Mouse (Mus musculus): ENCODE data around the gene Selenok. TPM values are rescaled to one million over a fixed set of nuclear protein-coding genes. Genes with fewer than 3 reads are reported as not detected.

The Selenok gene
- polyA plus RNA-seq (2016; fragmentation: Nextera tagmentation; extraction: Ambion mirVana), result 315 and 388 TPM in 2 replicates

DNA sequence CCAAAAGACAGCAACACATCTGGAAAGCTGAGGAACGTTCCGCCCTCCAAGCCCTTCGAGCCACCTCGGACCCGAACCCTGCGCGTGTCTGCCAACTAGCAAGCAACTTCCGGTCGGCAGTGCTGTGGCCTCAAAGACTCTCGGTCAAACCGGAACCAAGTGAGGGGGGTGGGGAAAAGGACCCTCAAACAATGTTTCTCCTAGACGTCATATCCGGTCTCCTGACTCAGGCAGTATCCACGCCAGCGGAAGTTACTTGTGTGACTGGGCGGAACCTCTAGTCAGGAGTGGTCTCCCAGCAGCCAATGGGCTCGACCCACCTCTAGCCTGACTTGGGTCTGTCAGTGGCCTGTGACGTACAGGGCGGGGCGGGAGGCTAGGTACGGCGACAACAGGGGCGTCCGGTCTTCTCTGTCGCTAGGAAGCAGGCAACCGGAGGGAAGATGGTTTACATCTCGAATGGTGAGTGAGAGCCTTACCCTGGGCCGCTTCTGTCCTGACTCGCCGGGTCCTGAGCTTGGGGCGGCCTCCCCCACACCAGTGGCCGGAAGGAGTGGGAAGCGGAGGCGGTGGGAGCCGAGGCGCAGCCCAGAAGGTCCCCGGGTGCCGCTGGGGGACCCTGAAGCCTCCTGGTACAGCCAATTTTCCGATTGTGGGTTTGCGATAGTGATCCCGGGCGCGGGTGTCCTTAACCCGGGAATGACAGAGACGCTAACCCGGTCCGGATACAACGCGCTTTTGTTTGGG lies at the start of gene Selenok:
TSS of gene Selenok (plus strand) at position 234 of the 747 bp plus-strand sequence.
- H3K27ac ChIP-seq, result peak within 1 kb of the TSS; percentile 94
- H3K27me3 ChIP-seq (ENCODE audit: insufficient read depth, poor library complexity, severe bottlenecking), result no peaks in the 10 kb centered on the region
- peak; percentile 97 for DNase-seq (ENCODE audit: low spot score)
- H3K9me3 ChIP-seq, result no peaks in the 10 kb centered on the region
- peak within 1 kb of the TSS; percentile 94 for H3K4me3 ChIP-seq
- peaks cover 22% of the 10 kb centered on the region for H3K4me1 ChIP-seq (replicated peaks)
- peaks cover 33% of the 10 kb centered on the region for H3K36me3 ChIP-seq
- WGBS, result under 1% methylated on average over 49 of the region's 49 CpGs

DNA sequence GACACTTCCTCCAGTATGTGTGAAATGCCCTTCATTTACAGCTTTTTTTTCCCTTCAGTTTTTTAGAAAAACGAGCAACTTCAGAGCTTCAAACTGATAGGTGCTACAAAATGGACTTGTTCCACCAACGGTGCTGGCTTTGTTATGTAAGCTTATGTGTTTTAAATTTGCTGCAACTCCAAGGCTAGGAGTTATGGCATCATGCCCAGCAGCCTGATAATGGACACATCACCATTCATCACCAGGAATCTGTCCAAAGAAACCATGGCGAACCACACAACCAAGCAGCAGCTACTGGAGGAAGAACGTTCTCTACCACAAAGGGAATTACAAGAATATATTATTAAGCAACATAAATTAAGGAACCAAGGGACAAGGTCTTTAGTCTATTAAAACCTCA lies 39.1 kb upstream of the Selenok start:
- no peak for DNase-seq (ENCODE audit: low spot score)
- H3K36me3 ChIP-seq, result no peaks in the 10 kb centered on the region
- H3K4me1 ChIP-seq (replicated peaks), result no peaks in the 10 kb centered on the region
- no peaks in the 10 kb centered on the region for H3K27me3 ChIP-seq (ENCODE audit: insufficient read depth, poor library complexity, severe bottlenecking)
- 78% methylated on average over 4 of the region's 4 CpGs for WGBS
- no peak overlapping the region for H3K27ac ChIP-seq
- no peaks in the 10 kb centered on the region for H3K9me3 ChIP-seq
- H3K4me3 ChIP-seq, result no peak overlapping the region

DNA sequence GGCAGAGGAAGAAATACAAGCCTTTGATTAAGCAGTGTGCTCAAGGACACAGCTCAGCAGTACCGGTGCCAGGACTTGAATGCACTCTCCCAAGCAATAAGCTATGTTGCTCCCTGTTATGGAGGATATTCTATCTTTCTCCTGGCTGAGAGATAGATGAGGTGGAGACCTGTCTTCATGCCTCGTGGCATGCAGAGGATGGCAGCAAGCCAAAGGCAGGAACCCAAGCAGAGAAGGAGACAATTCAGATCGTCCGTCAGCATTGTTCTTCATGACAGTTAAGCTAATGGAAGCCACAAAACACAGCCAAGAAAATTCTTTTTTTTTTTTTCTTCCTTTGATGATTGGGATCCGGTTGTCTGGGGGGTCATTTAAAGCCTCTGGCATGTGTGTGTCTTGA lies 32.6 kb upstream of the Selenok start:
- Histone ChIP-seq H3K27ac (no peak overlapping the region), H3K4me1 (replicated peaks) (peaks cover 9% of the 10 kb centered on the region), H3K4me3 (no peak overlapping the region), H3K27me3 (ENCODE audit: insufficient read depth, poor library complexity, severe bottlenecking) (no peaks in the 10 kb centered on the region), H3K36me3 (no peaks in the 10 kb centered on the region), H3K9me3 (no peaks in the 10 kb centered on the region)
- no peak for DNase-seq (ENCODE audit: low spot score)
- 62% methylated on average over 5 of the region's 5 CpGs for WGBS

DNA sequence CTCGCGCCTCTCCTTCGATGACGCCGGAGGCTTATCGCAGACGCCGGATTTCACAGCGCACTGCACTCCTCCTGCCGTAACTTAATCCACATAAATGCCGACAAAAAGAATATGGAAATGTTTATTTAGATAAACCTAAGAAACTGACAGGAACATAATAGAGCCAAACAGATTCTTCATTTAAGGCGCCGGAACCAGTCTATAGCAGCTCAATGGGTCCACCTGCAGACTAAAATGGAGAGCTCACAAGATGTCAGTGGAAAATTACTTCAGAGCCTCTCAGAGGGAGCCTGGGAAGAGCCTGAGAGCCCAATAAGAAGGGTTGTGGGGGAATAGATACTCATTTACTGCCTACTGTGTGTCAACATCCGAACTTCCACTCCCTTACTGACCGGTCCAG lies 30.6 kb upstream of the Selenok start:
- no peak overlapping the region for H3K27ac ChIP-seq
- DNase-seq (ENCODE audit: low spot score), result no peak

DNA sequence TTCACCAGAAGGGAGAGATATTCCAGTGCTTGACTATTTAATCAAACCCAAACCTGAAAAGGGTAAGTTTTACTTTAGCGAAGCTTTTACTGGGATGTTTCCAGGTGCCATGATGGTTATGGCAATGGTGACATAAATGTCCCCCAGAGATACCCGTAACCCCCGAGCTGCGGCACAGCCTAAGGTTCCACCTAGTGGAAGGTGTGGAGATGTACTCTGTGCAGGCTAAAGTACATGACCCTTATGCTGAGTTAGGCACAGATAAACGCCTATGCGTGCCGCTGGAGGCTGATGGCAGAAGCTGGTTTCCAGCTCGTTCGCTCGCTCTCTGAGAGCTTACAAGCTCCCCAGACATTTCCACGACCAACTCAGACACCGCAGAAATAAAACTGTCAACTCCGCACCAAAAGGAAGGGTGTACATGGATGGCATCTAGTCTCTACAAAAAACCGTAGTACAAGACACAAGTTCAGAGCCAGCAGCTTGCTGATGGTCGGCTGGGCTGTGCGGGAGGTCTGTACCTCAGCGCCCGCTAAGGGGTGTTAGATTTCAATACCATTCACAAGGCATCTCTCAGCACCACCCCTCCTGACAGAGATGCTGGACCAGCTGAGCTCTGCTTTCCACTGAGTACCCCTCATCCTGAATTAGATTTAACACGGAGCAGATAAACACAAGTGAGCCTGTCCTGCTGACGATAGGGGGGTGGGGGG lies 28.4 kb upstream of the Selenok start:
- Histone ChIP-seq H3K4me1 (replicated peaks) (peaks cover 9% of the 10 kb centered on the region), H3K27ac (no peak overlapping the region), H3K36me3 (no peaks in the 10 kb centered on the region), H3K9me3 (no peaks in the 10 kb centered on the region), H3K4me3 (no peak overlapping the region), H3K27me3 (ENCODE audit: insufficient read depth, poor library complexity, severe bottlenecking) (peaks cover 5% of the 10 kb centered on the region; the same call in 1 of the 2 replicates)
- 51% methylated on average over 20 of the region's 20 CpGs for WGBS
- DNase-seq (ENCODE audit: low spot score), result peak; percentile 10

More for the DNA sequence above, 30.6 kb upstream of the Selenok start:
- no peak overlapping the region for H3K4me3 ChIP-seq
- H3K27me3 ChIP-seq (ENCODE audit: insufficient read depth, poor library complexity, severe bottlenecking), result peaks cover 5% of the 10 kb centered on the region; the same call in 1 of the 2 replicates
- WGBS, result 92% methylated on average over 15 of the region's 15 CpGs
- peaks cover 9% of the 10 kb centered on the region for H3K4me1 ChIP-seq (replicated peaks)
- H3K9me3 ChIP-seq, result no peaks in the 10 kb centered on the region
- H3K36me3 ChIP-seq, result no peaks in the 10 kb centered on the region

DNA sequence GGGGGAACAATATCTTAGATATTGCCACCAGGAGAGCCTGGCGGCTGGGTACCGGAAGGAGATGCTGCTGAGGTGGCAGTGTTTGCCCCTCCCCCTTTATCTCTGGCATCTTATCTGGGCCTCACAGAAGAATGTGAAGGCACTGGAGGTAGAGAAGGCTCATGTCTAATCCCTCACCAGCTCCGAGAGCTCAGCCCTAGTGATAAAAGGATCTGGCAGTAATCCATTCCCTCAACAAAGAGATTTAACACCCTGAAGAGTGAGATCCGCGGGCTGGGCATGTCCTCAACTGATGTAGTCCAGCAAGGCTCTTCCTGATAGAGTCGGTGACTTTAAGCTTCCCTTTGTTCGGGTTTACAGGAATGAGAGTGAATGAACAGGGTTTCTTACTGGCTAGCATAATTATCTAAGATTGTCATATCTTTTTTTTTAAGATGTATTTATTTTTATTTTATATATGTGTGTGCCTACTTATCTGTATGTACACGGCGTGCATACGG lies 27.7 kb upstream of the Selenok start:
- Histone ChIP-seq H3K4me3 (no peak overlapping the region), H3K36me3 (no peaks in the 10 kb centered on the region), H3K4me1 (replicated peaks) (peaks cover 9% of the 10 kb centered on the region), H3K27me3 (ENCODE audit: insufficient read depth, poor library complexity, severe bottlenecking) (peaks cover 5% of the 10 kb centered on the region; the same call in 1 of the 2 replicates), H3K27ac (no peak overlapping the region), H3K9me3 (no peaks in the 10 kb centered on the region)
- DNase-seq (ENCODE audit: low spot score), result peak; percentile 15
- 35% methylated on average over 10 of the region's 10 CpGs for WGBS

DNA sequence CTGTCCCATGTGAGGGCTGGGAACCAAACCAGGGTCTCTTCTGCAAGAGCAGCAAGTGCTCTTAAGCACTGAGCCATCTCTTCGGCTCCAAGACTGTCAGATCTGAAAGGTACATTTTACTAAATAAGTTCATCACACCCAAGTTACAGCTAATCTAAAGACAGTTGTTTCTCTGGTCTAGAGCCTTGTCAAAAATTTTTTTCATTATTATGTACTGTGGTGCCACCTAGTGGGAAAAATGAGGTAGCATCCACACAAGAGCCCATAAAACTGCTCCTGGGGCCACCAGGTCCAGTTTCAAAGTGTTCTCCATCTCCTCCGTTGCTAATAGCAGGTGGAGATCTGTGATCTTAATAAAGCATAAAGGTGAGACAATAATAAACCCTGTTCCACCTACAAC lies 27.2 kb upstream of the Selenok start:
- Histone ChIP-seq H3K36me3 (no peaks in the 10 kb centered on the region), H3K4me1 (replicated peaks) (peaks cover 9% of the 10 kb centered on the region), H3K9me3 (no peaks in the 10 kb centered on the region), H3K4me3 (no peak overlapping the region), H3K27me3 (ENCODE audit: insufficient read depth, poor library complexity, severe bottlenecking) (peaks cover 5% of the 10 kb centered on the region; the same call in 1 of the 2 replicates), H3K27ac (no peak overlapping the region)
- peak; percentile 30 for DNase-seq (ENCODE audit: low spot score)
- WGBS, result 32% methylated on average over 2 of the region's 2 CpGs

DNA sequence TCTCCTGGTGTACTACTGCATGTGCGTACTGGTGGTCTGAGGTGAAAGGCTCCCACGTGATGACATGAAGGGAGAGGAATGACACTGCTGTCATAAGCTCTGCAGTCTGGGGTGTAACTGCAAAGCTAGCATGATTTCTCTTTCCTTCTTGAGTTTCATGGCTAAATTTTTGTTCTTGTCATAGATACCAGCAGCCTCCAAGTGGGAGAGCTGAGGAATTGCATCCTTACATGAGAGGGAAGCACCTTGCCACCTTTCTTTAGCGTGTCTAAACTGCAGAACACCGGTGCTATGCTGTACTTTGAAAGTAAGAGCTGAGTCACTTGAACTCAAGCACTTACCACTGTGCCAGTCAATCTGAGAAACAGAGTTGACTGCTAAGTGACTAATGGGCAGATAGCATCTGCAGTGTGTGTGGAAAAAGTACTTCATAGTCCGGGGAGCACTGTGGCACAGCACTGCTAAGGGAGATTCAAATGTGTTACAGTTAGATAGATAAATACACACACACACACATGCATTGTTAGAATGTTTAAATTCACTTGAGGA lies 21.3 kb upstream of the Selenok start:
- Histone ChIP-seq H3K9me3 (no peaks in the 10 kb centered on the region), H3K27ac (no peak overlapping the region), H3K4me1 (replicated peaks) (no peaks in the 10 kb centered on the region), H3K27me3 (ENCODE audit: insufficient read depth, poor library complexity, severe bottlenecking) (no peaks in the 10 kb centered on the region), H3K36me3 (no peaks in the 10 kb centered on the region), H3K4me3 (no peak overlapping the region)
- DNase-seq (ENCODE audit: low spot score), result no peak
- WGBS, result 79% methylated on average over 5 of the region's 5 CpGs

DNA sequence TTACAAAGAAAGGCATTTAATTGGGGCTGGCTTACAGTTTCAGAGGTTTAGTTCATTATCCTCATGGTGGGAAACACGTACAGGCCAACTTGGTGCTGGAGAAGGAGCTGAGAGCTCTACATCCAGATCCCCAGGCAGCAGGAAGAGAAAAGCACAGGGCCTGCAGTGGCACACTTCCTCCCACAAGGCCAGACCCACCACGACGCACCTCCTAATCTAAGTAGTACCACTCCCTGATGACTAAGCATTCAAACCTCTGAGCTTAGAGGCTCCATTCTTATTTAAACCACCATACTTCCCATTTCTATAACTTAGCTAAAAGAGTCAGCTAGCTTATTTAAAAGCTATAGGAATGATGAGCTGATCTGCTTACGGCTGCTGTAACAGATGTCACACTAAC lies 17.3 kb upstream of the Selenok start:
- WGBS, result 89% methylated on average over 4 of the region's 4 CpGs
- Histone ChIP-seq H3K4me1 (replicated peaks) (no peaks in the 10 kb centered on the region), H3K4me3 (no peak overlapping the region), H3K36me3 (no peaks in the 10 kb centered on the region), H3K27me3 (ENCODE audit: insufficient read depth, poor library complexity, severe bottlenecking) (no peaks in the 10 kb centered on the region), H3K27ac (no peak overlapping the region), H3K9me3 (no peaks in the 10 kb centered on the region)
- no peak for DNase-seq (ENCODE audit: low spot score)

DNA sequence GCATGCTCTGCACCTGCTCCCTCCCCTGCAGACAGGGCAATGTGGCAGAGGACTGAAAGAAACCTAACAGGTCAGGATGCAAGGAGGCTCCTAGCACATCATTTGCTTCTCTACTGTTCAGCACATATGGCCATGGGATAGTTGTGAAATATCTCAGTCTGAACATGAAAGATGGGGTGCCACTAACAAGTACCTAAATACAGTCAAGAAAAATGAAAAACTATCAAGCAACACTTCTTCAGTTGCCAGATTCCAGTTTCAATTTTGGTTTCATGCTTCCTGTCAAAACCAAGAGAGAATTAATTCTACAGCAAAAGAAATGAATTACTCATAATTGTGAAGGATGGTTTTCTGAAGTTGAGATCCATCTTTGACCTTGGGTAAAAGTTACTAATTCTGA lies 10.7 kb upstream of the Selenok start:
- no peak overlapping the region for H3K27ac ChIP-seq
- no peaks in the 10 kb centered on the region for H3K27me3 ChIP-seq (ENCODE audit: insufficient read depth, poor library complexity, severe bottlenecking)
- no peak overlapping the region for H3K4me3 ChIP-seq
- DNase-seq (ENCODE audit: low spot score), result no peak
- H3K36me3 ChIP-seq, result no peaks in the 10 kb centered on the region
- H3K9me3 ChIP-seq, result no peaks in the 10 kb centered on the region
- no peaks in the 10 kb centered on the region for H3K4me1 ChIP-seq (replicated peaks)

DNA sequence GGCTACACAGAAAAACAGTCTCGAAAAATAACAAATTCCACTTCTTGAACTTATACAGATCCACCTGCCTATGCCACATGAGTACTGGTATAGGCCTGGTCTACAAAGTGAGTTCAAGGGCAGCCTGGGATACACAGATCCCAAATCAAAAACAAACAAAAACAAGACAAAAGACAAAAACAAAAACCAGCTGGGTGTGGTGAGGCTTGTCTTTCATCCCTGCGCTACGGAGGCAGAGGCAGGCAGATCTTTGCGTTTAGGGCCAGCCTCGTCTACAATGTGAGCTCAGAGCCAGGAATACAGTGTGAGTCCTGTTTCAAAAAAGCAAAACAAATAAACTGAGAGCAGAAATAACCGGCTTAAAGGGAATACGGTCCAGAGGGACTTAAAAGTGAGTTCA lies 497 bp upstream of the Selenok start:
- H3K4me3 ChIP-seq, result peak overlapping the region; percentile 94
- WGBS, result 65% methylated on average over 7 of the region's 7 CpGs
- peaks cover 22% of the 10 kb centered on the region for H3K4me1 ChIP-seq (replicated peaks)
- H3K27ac ChIP-seq, result peak overlapping the region; percentile 94
- no peak for DNase-seq (ENCODE audit: low spot score)
- no peaks in the 10 kb centered on the region for H3K27me3 ChIP-seq (ENCODE audit: insufficient read depth, poor library complexity, severe bottlenecking)
- H3K9me3 ChIP-seq, result no peaks in the 10 kb centered on the region
- peaks cover 26% of the 10 kb centered on the region for H3K36me3 ChIP-seq

DNA sequence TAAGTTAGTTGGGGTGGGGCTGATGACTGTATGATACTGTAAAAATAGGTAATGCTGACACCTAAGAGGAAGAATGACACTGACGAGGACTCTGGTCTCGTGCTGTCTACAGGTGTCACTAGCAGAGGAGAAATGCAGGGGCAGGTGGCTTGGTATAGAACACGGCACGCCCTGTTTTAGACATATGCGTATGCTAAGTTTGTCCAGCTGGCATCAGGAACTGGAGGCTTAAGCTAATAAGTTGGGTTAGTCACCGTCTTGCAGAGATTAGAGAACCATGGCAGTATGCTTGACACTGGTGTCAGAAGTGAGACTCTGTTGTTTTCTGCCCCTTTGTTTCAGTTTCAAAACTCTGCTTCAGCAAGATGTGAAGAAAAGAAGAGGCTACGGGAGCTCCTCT lies 3.3 kb downstream of the Selenok start:
- H3K4me1 ChIP-seq (replicated peaks), result peaks cover 22% of the 10 kb centered on the region
- 98% methylated on average over 7 of the region's 7 CpGs for WGBS
- no peaks in the 10 kb centered on the region for H3K27me3 ChIP-seq (ENCODE audit: insufficient read depth, poor library complexity, severe bottlenecking)
- H3K36me3 ChIP-seq, result peaks cover 65% of the 10 kb centered on the region
- no peak for DNase-seq (ENCODE audit: low spot score)
- H3K9me3 ChIP-seq, result no peaks in the 10 kb centered on the region
- no peak overlapping the region for H3K4me3 ChIP-seq
- no peak overlapping the region for H3K27ac ChIP-seq

DNA sequence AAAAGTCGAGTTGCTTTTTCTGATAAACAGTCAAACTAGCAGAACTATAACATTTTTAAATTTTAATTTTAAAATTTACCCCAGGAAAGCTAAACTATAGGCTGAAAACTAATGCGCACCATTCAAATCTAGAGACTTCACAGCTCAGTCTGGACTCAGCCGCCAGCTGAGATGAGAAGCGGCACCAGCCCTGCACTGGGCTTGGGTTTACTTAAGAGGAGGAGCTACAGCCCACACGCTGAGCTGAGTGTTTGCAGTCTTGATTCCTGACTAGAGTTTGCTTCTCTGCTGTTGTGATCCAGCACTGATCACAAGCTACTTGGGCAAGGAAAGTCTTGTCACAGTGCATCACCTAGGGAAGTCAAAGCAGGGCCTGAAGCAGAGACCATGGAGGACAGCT lies 3.9 kb downstream of the Selenok start:
- Histone ChIP-seq H3K9me3 (no peaks in the 10 kb centered on the region), H3K36me3 (peaks cover 67% of the 10 kb centered on the region), H3K27me3 (ENCODE audit: insufficient read depth, poor library complexity, severe bottlenecking) (no peaks in the 10 kb centered on the region), H3K4me3 (no peak overlapping the region), H3K27ac (no peak overlapping the region), H3K4me1 (replicated peaks) (peaks cover 22% of the 10 kb centered on the region)
- no peak for DNase-seq (ENCODE audit: low spot score)
- WGBS, result 84% methylated on average over 5 of the region's 5 CpGs
